Mouse (Mus musculus): ENCODE data around the gene Dcdc2c. TPM values are rescaled to one million over a fixed set of nuclear protein-coding genes. Genes with fewer than 3 reads are reported as not detected.

The Dcdc2c gene
- polyA plus RNA-seq, 1 experiment from 2014 or later = 0.18 TPM

GRCm38 (mm10) chr12:28436536-28436935, 115.7 kb downstream of the Dcdc2c start:
- Histone ChIP-seq H3K27me3 (no peaks in the 10 kb centered on the region), H3K4me1 (peaks cover 5% of the 10 kb centered on the region; the same call in 1 of the 2 replicates), H3K4me3 (no peak overlapping the region), H3K27ac (no peak overlapping the region), H3K4me2 (replicated peaks) (no peak overlapping the region), H3K9ac (no peak overlapping the region), H3K9me3 (no peaks in the 10 kb centered on the region), H3K36me3 (no peaks in the 10 kb centered on the region)
- WGBS = 70% methylated on average over 5 of the region's 5 CpGs
- ATAC-seq (ENCODE audit: insufficient number of reproducible peaks, insufficient read depth, low FRiP score, low TSS enrichment) = no peak

GRCm38 (mm10) chr12:28432729-28433067, 119.5 kb downstream of the Dcdc2c start:
- no peak overlapping the region for H3K27ac ChIP-seq
- 85% methylated on average over 3 of the region's 3 CpGs for WGBS
- ATAC-seq (ENCODE audit: insufficient number of reproducible peaks, insufficient read depth, low FRiP score, low TSS enrichment) = no peak

GRCm38 (mm10) chr12:28431832-28432728, 120.1 kb downstream of the Dcdc2c start:
- Histone ChIP-seq H3K27ac (peak overlapping the region; percentile 90), H3K9ac (no peak overlapping the region), H3K4me2 (replicated peaks) (peak overlapping the region; percentile 55), H3K9me3 (no peaks in the 10 kb centered on the region), H3K27me3 (no peaks in the 10 kb centered on the region), H3K36me3 (no peaks in the 10 kb centered on the region), H3K4me1 (peaks cover 5% of the 10 kb centered on the region; the same call in 1 of the 2 replicates), H3K4me3 (peak overlapping the region; percentile 30)
- WGBS = 2% methylated on average over 19 of the region's 19 CpGs
- ATAC-seq (ENCODE audit: insufficient number of reproducible peaks, insufficient read depth, low FRiP score, low TSS enrichment) = 0 out of 2 replicates have a peak, but pooled peaks have one; percentile 52

More at GRCm38 (mm10) chr12:28432729-28433067, 119.5 kb downstream of the Dcdc2c start:
- peaks cover 5% of the 10 kb centered on the region; the same call in 1 of the 2 replicates for H3K4me1 ChIP-seq
- no peaks in the 10 kb centered on the region for H3K9me3 ChIP-seq
- H3K4me2 ChIP-seq (replicated peaks) = no peak overlapping the region
- no peaks in the 10 kb centered on the region for H3K36me3 ChIP-seq
- H3K4me3 ChIP-seq = no peak overlapping the region
- no peak overlapping the region for H3K9ac ChIP-seq
- H3K27me3 ChIP-seq = no peaks in the 10 kb centered on the region

GRCm38 (mm10) chr12:28429856-28430255, 122.3 kb downstream of the Dcdc2c start:
- H3K27ac ChIP-seq = no peak overlapping the region
- no peaks in the 10 kb centered on the region for H3K27me3 ChIP-seq
- H3K4me2 ChIP-seq (replicated peaks) = no peak overlapping the region
- H3K9me3 ChIP-seq = no peaks in the 10 kb centered on the region
- no peaks in the 10 kb centered on the region for H3K36me3 ChIP-seq
- no peak overlapping the region for H3K9ac ChIP-seq
- 95% methylated on average over 5 of the region's 5 CpGs for WGBS
- no peak for ATAC-seq (ENCODE audit: insufficient number of reproducible peaks, insufficient read depth, low FRiP score, low TSS enrichment)
- H3K4me1 ChIP-seq = peaks cover 5% of the 10 kb centered on the region; the same call in 1 of the 2 replicates
- no peak overlapping the region for H3K4me3 ChIP-seq

GRCm38 (mm10) chr12:28416957-28417356, 135.2 kb downstream of the Dcdc2c start:
- no peak overlapping the region for H3K4me2 ChIP-seq (replicated peaks)
- no peaks in the 10 kb centered on the region for H3K36me3 ChIP-seq
- H3K4me1 ChIP-seq = no peaks in the 10 kb centered on the region
- H3K4me3 ChIP-seq = no peak overlapping the region
- no peak for ATAC-seq (ENCODE audit: insufficient number of reproducible peaks, insufficient read depth, low FRiP score, low TSS enrichment)
- H3K9me3 ChIP-seq = no peaks in the 10 kb centered on the region
- 82% methylated on average over 4 of the region's 4 CpGs for WGBS
- H3K27ac ChIP-seq = no peak overlapping the region
- H3K27me3 ChIP-seq = no peaks in the 10 kb centered on the region
- no peak overlapping the region for H3K9ac ChIP-seq

- H3K9me3 ChIP-seq = 0 out of 2 replicates have a peak, but pooled peaks cover 6% of the 10 kb centered on the region
- no peak for ATAC-seq (ENCODE audit: insufficient number of reproducible peaks, insufficient read depth, low FRiP score, low TSS enrichment)
- H3K27me3 ChIP-seq = no peaks in the 10 kb centered on the region
- peaks cover 8% of the 10 kb centered on the region for H3K4me1 ChIP-seq
- no peak overlapping the region for H3K4me2 ChIP-seq (replicated peaks)
- H3K36me3 ChIP-seq = no peaks in the 10 kb centered on the region
- no peak overlapping the region for H3K9ac ChIP-seq
- no peak overlapping the region for H3K27ac ChIP-seq
- no peak overlapping the region for H3K4me3 ChIP-seq
- 28% methylated on average over 10 of the region's 10 CpGs for WGBS
Observed at GRCm38 (mm10) chr12:28407656-28408405, 144.4 kb downstream of the Dcdc2c start.

GRCm38 (mm10) chr12:28402256-28402655, 149.9 kb downstream of the Dcdc2c start:
- no peak overlapping the region for H3K27ac ChIP-seq
- peaks cover 9% of the 10 kb centered on the region; the same call in 1 of the 2 replicates for H3K4me1 ChIP-seq
- no peaks in the 10 kb centered on the region for H3K9me3 ChIP-seq
- WGBS = 50% methylated on average over 4 of the region's 4 CpGs
- no peaks in the 10 kb centered on the region for H3K36me3 ChIP-seq
- no peak for ATAC-seq (ENCODE audit: insufficient number of reproducible peaks, insufficient read depth, low FRiP score, low TSS enrichment)
- no peak overlapping the region for H3K9ac ChIP-seq
- H3K4me2 ChIP-seq (replicated peaks) = no peak overlapping the region
- H3K4me3 ChIP-seq = no peak overlapping the region
- H3K27me3 ChIP-seq = no peaks in the 10 kb centered on the region; the same call in 1 of the 2 replicates

GRCm38 (mm10) chr12:28401372-28401771, 150.8 kb downstream of the Dcdc2c start:
- no peak for ATAC-seq (ENCODE audit: insufficient number of reproducible peaks, insufficient read depth, low FRiP score, low TSS enrichment)
- no peak overlapping the region for H3K27ac ChIP-seq
- 38% methylated on average over 5 of the region's 5 CpGs for WGBS

GRCm38 (mm10) chr12:28392129-28392528, 160.1 kb downstream of the Dcdc2c start:
- Histone ChIP-seq H3K4me1 (peaks cover 8% of the 10 kb centered on the region; the same call in 1 of the 2 replicates), H3K9me3 (0 out of 2 replicates have a peak, but pooled peaks cover 3% of the 10 kb centered on the region), H3K27ac (no peak overlapping the region), H3K36me3 (no peaks in the 10 kb centered on the region), H3K4me3 (no peak overlapping the region), H3K4me2 (replicated peaks) (no peak overlapping the region), H3K27me3 (no peaks in the 10 kb centered on the region), H3K9ac (no peak overlapping the region)
- ATAC-seq (ENCODE audit: insufficient number of reproducible peaks, insufficient read depth, low FRiP score, low TSS enrichment) = no peak
- WGBS = 38% methylated on average over 6 of the region's 6 CpGs

More at GRCm38 (mm10) chr12:28401372-28401771, 150.8 kb downstream of the Dcdc2c start:
- H3K27me3 ChIP-seq = no peaks in the 10 kb centered on the region; the same call in 1 of the 2 replicates
- no peaks in the 10 kb centered on the region for H3K9me3 ChIP-seq
- H3K4me2 ChIP-seq (replicated peaks) = no peak overlapping the region
- H3K9ac ChIP-seq = no peak overlapping the region
- no peaks in the 10 kb centered on the region for H3K36me3 ChIP-seq
- no peak overlapping the region for H3K4me3 ChIP-seq
- peaks cover 9% of the 10 kb centered on the region; the same call in 1 of the 2 replicates for H3K4me1 ChIP-seq

All from embryonic facial prominence, embryonic 12.5 days (tissue).